Mouse (Mus musculus) adrenal gland, postnatal 14 days (tissue): ENCODE data around the gene Nup85. TPM values are rescaled to one million over a fixed set of nuclear protein-coding genes. Genes with fewer than 3 reads are reported as not detected.
A peak's percentile ranks its signal among the peaks of the same experiment; 100 is the strongest.

Source experiments
- DNase-seq: peaks from one replicate; pipeline ENCODE4 v3.0.0; 2021; ENCODE audit warnings: mixed read lengths
- total RNA-seq: library from RNA; stranded (reverse); gene quantifications from 2 replicates; pipeline ENCODE4 v1.2.3, GENCODE M21; 2021

Nup85 gene
- total RNA-seq, 1 experiment from 2014 or later = 40.7 TPM

- DNase-seq = no peak
These were observed 18.8 kb downstream of the Nup85 start for GRCm38 (mm10) chr11:115582913-115583606.

GRCm38 (mm10) chr11:115584376-115585073, 20.3 kb downstream of the Nup85 start:
- DNase-seq = no peak

- DNase-seq = no peak
These were observed 21.4 kb downstream of the Nup85 start for GRCm38 (mm10) chr11:115585573-115586100.

GRCm38 (mm10) chr11:115586403-115586802, 22.2 kb downstream of the Nup85 start:
- DNase-seq = no peak

- no peak for DNase-seq
These were observed 23.8 kb downstream of the Nup85 start for GRCm38 (mm10) chr11:115587984-115588383.

- DNase-seq = peak; percentile 33
These were observed 26.4 kb downstream of the Nup85 start for GRCm38 (mm10) chr11:115590526-115591075.

- DNase-seq = no peak
These were observed 31.0 kb downstream of the Nup85 start for GRCm38 (mm10) chr11:115595209-115595608.

- no peak for DNase-seq
These were observed 34.1 kb downstream of the Nup85 start for GRCm38 (mm10) chr11:115598309-115598708.

GRCm38 (mm10) chr11:115599722-115600121, 35.5 kb downstream of the Nup85 start:
- no peak for DNase-seq

GRCm38 (mm10) chr11:115600743-115601142, 36.5 kb downstream of the Nup85 start:
- DNase-seq = no peak

GRCm38 (mm10) chr11:115601174-115601573, 36.9 kb downstream of the Nup85 start:
- DNase-seq = no peak

GRCm38 (mm10) chr11:115603128-115603475, 38.9 kb downstream of the Nup85 start:
- no peak for DNase-seq

- peak; percentile 97 for DNase-seq
These were observed 39.5 kb downstream of the Nup85 start, which contains the start of the genes Mrps7 and Gga3 for GRCm38 (mm10) chr11:115603476-115604303. Gene Mrps7 (plus strand): TSS chr11:115603925. Gene Gga3 (minus strand): TSS chr11:115604051.

- peak; percentile 66 for DNase-seq
These were observed 40.1 kb downstream of the Nup85 start for GRCm38 (mm10) chr11:115604304-115604696.

- no peak for DNase-seq
These were observed 42.5 kb downstream of the Nup85 start for GRCm38 (mm10) chr11:115606733-115607132.

GRCm38 (mm10) chr11:115608421-115609399, 44.5 kb downstream of the Nup85 start:
- no peak for DNase-seq

- no peak for DNase-seq
These were observed 45.3 kb downstream of the Nup85 start for GRCm38 (mm10) chr11:115609576-115609975.

GRCm38 (mm10) chr11:115611173-115611572, 46.9 kb downstream of the Nup85 start:
- peak; percentile 66 for DNase-seq

- peak; percentile 94 for DNase-seq
These were observed 47.8 kb downstream of the Nup85 start for GRCm38 (mm10) chr11:115612059-115612409.

- peak; percentile 97 for DNase-seq
These were observed 48.3 kb downstream of the Nup85 start, which contains the start of gene Mif4gd for GRCm38 (mm10) chr11:115612410-115613137. Gene Mif4gd (minus strand): TSS chr11:115612969.
